Mouse (Mus musculus) hindbrain, embryonic 16.5 days (tissue): ENCODE measurements around the gene Madd. TPM values are rescaled to one million over a fixed set of nuclear protein-coding genes. Genes with fewer than 3 reads are reported as not detected.

Source experiments
- ATAC-seq: fragments of 200-750 bp; cut with Nextera tagmentation; 2 replicates; pipeline ENCODE4 v1.8.0; 2017; ENCODE audit warnings: moderate TSS enrichment, moderate library complexity
- H3K27ac ChIP-seq: fragments of 300-500 bp; sonication (generic); 2 replicates; pipeline ENCODE4 v1.5.1; 2014; ENCODE audit warnings: low read depth, mild to moderate bottlenecking, control low read depth, low read length, moderate library complexity
- H3K27me3 ChIP-seq: fragments of 300-500 bp; sonication (generic); replicated peaks from 2 replicates; pipeline ENCODE4 v1.6.1; 2014; ENCODE audit warnings: low read length; ENCODE audit not compliant: control insufficient read depth, insufficient read depth
- H3K36me3 ChIP-seq: fragments of 300-500 bp; sonication (generic); 2 replicates; pipeline ENCODE4 v1.6.1; 2014; ENCODE audit warnings: mild to moderate bottlenecking, low read length, moderate library complexity, mixed read lengths; ENCODE audit not compliant: control insufficient read depth, insufficient read depth
- H3K4me1 ChIP-seq: fragments of 300-500 bp; sonication (generic); 2 replicates; pipeline ENCODE4 v1.6.1; 2014; ENCODE audit warnings: low read depth, low read length; ENCODE audit not compliant: control insufficient read depth, insufficient read depth
- H3K4me2 ChIP-seq: fragments of 300-500 bp; sonication (generic); 2 replicates; pipeline ENCODE4 v1.6.1; 2014; ENCODE audit warnings: mild to moderate bottlenecking, low read length, control low read depth, moderate library complexity
- H3K4me3 ChIP-seq: fragments of 300-500 bp; sonication (generic); 2 replicates; pipeline ENCODE4 v1.5.1; 2014; ENCODE audit warnings: mild to moderate bottlenecking, low read length, control low read depth, moderate library complexity
- H3K9ac ChIP-seq: fragments of 300-500 bp; sonication (generic); 2 replicates; pipeline ENCODE4 v1.6.1; 2014; ENCODE audit warnings: low read depth, mild to moderate bottlenecking, control low read depth, low read length, moderate library complexity
- H3K9me3 ChIP-seq: fragments of 300-500 bp; sonication (generic); 2 replicates; pipeline ENCODE4 v1.6.1; 2014; ENCODE audit warnings: mild to moderate bottlenecking, low read length, moderate library complexity; ENCODE audit not compliant: control insufficient read depth
- WGBS: fragments of 180-500 bp; shearing (Covaris S2); extraction: QIAGEN DNeasy Blood & Tissue Kit; methylation state at CpG from one replicate; pipeline ENCODE4 v1.1.7; 2014; 5-methylcytosine and 5-hydroxymethylcytosine counted together
- polyA plus RNA-seq: library from polyadenylated mRNA; unstranded; fragments of >200 nt; fragmentation: Nextera tagmentation; extraction: Ambion mirVana; gene quantifications from 2 replicates; pipeline ENCODE4 v1.2.1, GENCODE M21; 2015

Gene Madd
- polyA plus RNA-seq, 1 experiment from 2014 or later, result 49.9 TPM

- Histone ChIP-seq H3K27me3 (no peaks in the 10 kb centered on the region), H3K4me2 (peak within 1 kb of the TSS; percentile 76), H3K27ac (peak within 1 kb of the TSS; percentile 87), H3K9me3 (no peaks in the 10 kb centered on the region), H3K36me3 (peaks cover 9% of the 10 kb centered on the region), H3K4me1 (peaks cover 17% of the 10 kb centered on the region), H3K9ac (peak within 1 kb of the TSS; percentile 90), H3K4me3 (peak within 1 kb of the TSS; percentile 79)
- ATAC-seq, result peak; percentile 98
- WGBS, result 2% methylated on average over 28 of the region's 28 CpGs
These were observed 18.8 kb upstream of the Madd start, which contains the start of the genes Nr1h3 and Acp2 for GRCm38 (mm10) chr2:91202222-91202971. Gene Nr1h3, minus strand, starts transcription at chr2:91202834. Gene Acp2, plus strand, starts transcription at chr2:91202885.

- Histone ChIP-seq H3K4me3 (no peak overlapping the region), H3K9me3 (no peaks in the 10 kb centered on the region), H3K9ac (no peak overlapping the region), H3K36me3 (no peaks in the 10 kb centered on the region), H3K4me2 (no peak overlapping the region), H3K27ac (no peak overlapping the region), H3K27me3 (no peaks in the 10 kb centered on the region), H3K4me1 (peaks cover 11% of the 10 kb centered on the region)
- ATAC-seq, result no peak
- 82% methylated on average over 3 of the region's 3 CpGs for WGBS
These were observed 15.3 kb upstream of the Madd start for GRCm38 (mm10) chr2:91198888-91199287.

- H3K27me3 ChIP-seq, result no peaks in the 10 kb centered on the region
- 70% methylated on average over 3 of the region's 3 CpGs for WGBS
These were observed 13.0 kb upstream of the Madd start for GRCm38 (mm10) chr2:91196577-91197001.

GRCm38 (mm10) chr2:91194624-91195332 lies 11.1 kb upstream of the Madd start:
- Histone ChIP-seq H3K27me3 (no peaks in the 10 kb centered on the region), H3K36me3 (no peaks in the 10 kb centered on the region), H3K27ac (0 out of 2 replicates have a peak overlapping the region, but pooled peaks have one; percentile 29), H3K4me1 (no peaks in the 10 kb centered on the region; the same call in 1 of the 2 replicates), H3K9ac (peak overlapping the region; percentile 53), H3K4me3 (peak overlapping the region; percentile 33), H3K4me2 (peak overlapping the region; percentile 62), H3K9me3 (no peaks in the 10 kb centered on the region)
- peak; percentile 84 for ATAC-seq
- WGBS, result 2% methylated on average over 27 of the region's 27 CpGs

More at GRCm38 (mm10) chr2:91196577-91197001, 13.0 kb upstream of the Madd start:
- Histone ChIP-seq H3K9ac (no peak overlapping the region), H3K4me2 (no peak overlapping the region), H3K27ac (no peak overlapping the region; the same call in 1 of the 2 replicates), H3K4me3 (no peak overlapping the region), H3K9me3 (no peaks in the 10 kb centered on the region), H3K4me1 (no peaks in the 10 kb centered on the region; the same call in 1 of the 2 replicates), H3K36me3 (no peaks in the 10 kb centered on the region)
- no peak for ATAC-seq

GRCm38 (mm10) chr2:91190501-91190900 lies 6.9 kb upstream of the Madd start:
- no peaks in the 10 kb centered on the region for H3K36me3 ChIP-seq
- peak; percentile 6; the same call in 1 of the 2 replicates for ATAC-seq
- no peaks in the 10 kb centered on the region for H3K27me3 ChIP-seq
- no peak overlapping the region for H3K4me3 ChIP-seq
- H3K9ac ChIP-seq, result no peak overlapping the region
- H3K4me1 ChIP-seq, result no peaks in the 10 kb centered on the region; the same call in 1 of the 2 replicates
- WGBS, result 93% methylated on average over 16 of the region's 16 CpGs
- no peak overlapping the region for H3K4me2 ChIP-seq
- H3K27ac ChIP-seq, result no peak overlapping the region
- no peaks in the 10 kb centered on the region for H3K9me3 ChIP-seq

GRCm38 (mm10) chr2:91187431-91187830 lies 3.8 kb upstream of the Madd start:
- no peak overlapping the region for H3K4me3 ChIP-seq
- no peak overlapping the region for H3K27ac ChIP-seq
- no peaks in the 10 kb centered on the region for H3K27me3 ChIP-seq
- H3K4me2 ChIP-seq, result no peak overlapping the region
- no peaks in the 10 kb centered on the region for H3K9me3 ChIP-seq
- ATAC-seq, result no peak
- no peak overlapping the region for H3K9ac ChIP-seq
- peaks cover 5% of the 10 kb centered on the region; the same call in 1 of the 2 replicates for H3K4me1 ChIP-seq
- WGBS, result 71% methylated on average over 4 of the region's 4 CpGs
- H3K36me3 ChIP-seq, result no peaks in the 10 kb centered on the region

- Histone ChIP-seq H3K9me3 (no peaks in the 10 kb centered on the region), H3K9ac (no peak overlapping the region), H3K4me1 (peaks cover 12% of the 10 kb centered on the region), H3K36me3 (no peaks in the 10 kb centered on the region), H3K27me3 (no peaks in the 10 kb centered on the region), H3K27ac (no peak overlapping the region), H3K4me3 (no peak overlapping the region), H3K4me2 (no peak overlapping the region)
- WGBS, result 78% methylated on average over 1 of the region's 1 CpGs
- no peak for ATAC-seq
These were observed 2.6 kb upstream of the Madd start for GRCm38 (mm10) chr2:91186208-91186607.

GRCm38 (mm10) chr2:91183148-91183513 lies 506 bp downstream of the Madd start:
- Histone ChIP-seq H3K4me3 (peak overlapping the region; percentile 87), H3K27ac (peak overlapping the region; percentile 93)
- 0% methylated on average over 9 of the region's 9 CpGs for WGBS

More at GRCm38 (mm10) chr2:91183148-91183513, 506 bp downstream of the Madd start:
- Histone ChIP-seq H3K4me1 (peaks cover 22% of the 10 kb centered on the region), H3K4me2 (peak overlapping the region; percentile 77), H3K9ac (peak overlapping the region; percentile 92), H3K36me3 (no peaks in the 10 kb centered on the region), H3K27me3 (no peaks in the 10 kb centered on the region), H3K9me3 (no peaks in the 10 kb centered on the region)
- ATAC-seq, result peak; percentile 97
